Mouse (Mus musculus) small intestine, adult 2 months (tissue): ENCODE measurements at regions not wholly inside any gene's neighbourhood (a gene's known extent, or its start where the extent isn't known, plus 50 kb on each side); places are given as distances from the start of the nearest gene placed in this dataset.

ENCODE experiments used
- CTCF ChIP-seq: fragments of 200-500 bp; IDR thresholded peaks from 2 replicates; pipeline ENCODE4 v1.5.1; 2012; ENCODE audit warnings: low read depth, mild to moderate bottlenecking, control low read depth, inconsistent platforms, low read length, moderate library complexity, mixed read lengths; ENCODE audit not compliant: insufficient replicate concordance, insufficient read length; ENCODE audit errors: extremely low read depth
- POLR2A ChIP-seq: fragments of 200-500 bp; IDR thresholded peaks from 2 replicates; pipeline ENCODE4 v1.6.1; 2012; ENCODE audit warnings: low read depth, mild to moderate bottlenecking, control low read depth, inconsistent platforms, low read length, moderate library complexity

DNA sequence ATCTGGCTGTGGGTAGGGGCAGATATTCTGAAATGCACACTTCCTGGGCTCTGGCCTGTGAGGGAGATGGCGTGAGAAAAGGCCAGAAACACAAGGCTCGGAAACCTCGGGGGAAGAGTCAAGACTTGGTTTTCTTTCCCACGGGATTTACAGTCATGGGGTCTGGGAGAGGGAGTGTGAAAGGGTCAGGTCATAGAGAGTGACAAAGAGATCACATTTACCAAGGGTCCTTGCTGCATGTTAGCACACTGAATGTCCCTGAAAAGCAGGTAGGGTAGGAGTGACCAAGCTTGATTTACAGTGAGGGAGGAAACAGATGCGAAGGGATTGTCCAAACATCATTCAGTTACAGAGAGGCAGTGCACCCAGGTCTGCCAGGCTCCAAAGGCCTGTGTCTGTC, 156.0 kb downstream of the Efnb1 start:
- TF ChIP-seq CTCF (no peak), POLR2A (no peak)
